Mouse (Mus musculus) retina, adult 2 months (tissue): ENCODE measurements around the gene Psmb6.

Experiments
- DNase-seq: peaks from one replicate; pipeline ENCODE4 v3.0.0-alpha.2; 2012; ENCODE audit warnings: low read depth, low spot score

The Psmb6 gene

GRCm38 (mm10) chr11:70525184-70525678, at the start of gene Psmb6:
Gene Psmb6 (plus strand): TSS chr11:70525367.
- peak; percentile 92 for DNase-seq

- DNase-seq = no peak
Measured at GRCm38 (mm10) chr11:70485498-70485897, 39.7 kb upstream of the Psmb6 start.

GRCm38 (mm10) chr11:70487816-70488215, 37.4 kb upstream of the Psmb6 start:
- no peak for DNase-seq

GRCm38 (mm10) chr11:70489138-70489537, 36.0 kb upstream of the Psmb6 start:
- DNase-seq = no peak

GRCm38 (mm10) chr11:70489684-70490083, 35.5 kb upstream of the Psmb6 start:
- no peak for DNase-seq

GRCm38 (mm10) chr11:70499566-70500475, 25.3 kb upstream of the Psmb6 start:
- no peak for DNase-seq

GRCm38 (mm10) chr11:70500476-70500812, 24.7 kb upstream of the Psmb6 start:
- no peak for DNase-seq

GRCm38 (mm10) chr11:70502018-70502417, 23.1 kb upstream of the Psmb6 start:
- no peak for DNase-seq

GRCm38 (mm10) chr11:70504970-70505369, 20.2 kb upstream of the Psmb6 start, which contains the start of gene Tm4sf5:
Gene Tm4sf5 (plus strand): TSS chr11:70505244.
- DNase-seq = no peak

GRCm38 (mm10) chr11:70506385-70506784, 18.8 kb upstream of the Psmb6 start:
- DNase-seq = peak; percentile 25

- no peak for DNase-seq
Measured at GRCm38 (mm10) chr11:70506962-70507515, 18.1 kb upstream of the Psmb6 start.

GRCm38 (mm10) chr11:70509753-70510564, 15.2 kb upstream of the Psmb6 start:
- DNase-seq = no peak

- DNase-seq = no peak
Measured at GRCm38 (mm10) chr11:70511242-70511641, 13.9 kb upstream of the Psmb6 start.

- DNase-seq = no peak
Measured at GRCm38 (mm10) chr11:70511825-70512224, 13.3 kb upstream of the Psmb6 start.

GRCm38 (mm10) chr11:70512709-70513342, 12.3 kb upstream of the Psmb6 start:
- DNase-seq = no peak

- no peak for DNase-seq
Measured at GRCm38 (mm10) chr11:70513520-70513919, 11.6 kb upstream of the Psmb6 start.

- no peak for DNase-seq
Measured at GRCm38 (mm10) chr11:70514288-70514687, 10.9 kb upstream of the Psmb6 start, which contains the start of gene Vmo1. Gene Vmo1 (minus strand): TSS chr11:70514616.

GRCm38 (mm10) chr11:70516352-70516751, 8.8 kb upstream of the Psmb6 start:
- DNase-seq = no peak

GRCm38 (mm10) chr11:70518436-70518835, 6.7 kb upstream of the Psmb6 start:
- DNase-seq = no peak

GRCm38 (mm10) chr11:70518923-70519322, 6.2 kb upstream of the Psmb6 start, which contains the start of gene Gltpd2:
Gene Gltpd2 (plus strand): TSS chr11:70519196.
- no peak for DNase-seq

- DNase-seq = no peak
Measured at GRCm38 (mm10) chr11:70520178-70520769, 4.9 kb upstream of the Psmb6 start.
